Mouse (Mus musculus): ENCODE measurements around the gene Nat10. TPM values are rescaled to one million over a fixed set of nuclear protein-coding genes. Genes with fewer than 3 reads are reported as not detected.

The Nat10 gene
- polyA plus RNA-seq, 1 experiment from 2014 or later, result 6.2 TPM

- under 1% methylated on average over 45 of the region's 72 CpGs for WGBS
- Histone ChIP-seq H3K4me2 (replicated peaks; ENCODE audit: low read depth, low read length) (peak overlapping the region; percentile 85), H3K4me3 (ENCODE audit: low read depth, low read length) (peak overlapping the region; percentile 100), H3K27me3 (replicated peaks; ENCODE audit: insufficient read depth, low read length) (no peaks in the 10 kb centered on the region), H3K27ac (ENCODE audit: low read length) (peak overlapping the region; percentile 99), H3K9me3 (ENCODE audit: low read length) (no peaks in the 10 kb centered on the region), H3K36me3 (ENCODE audit: insufficient read depth, low read length) (no peaks in the 10 kb centered on the region), H3K9ac (replicated peaks; ENCODE audit: low read depth) (peak overlapping the region; percentile 96), H3K4me1 (ENCODE audit: insufficient read depth, low read depth, low read length) (no peaks in the 10 kb centered on the region)
- DNase-seq (ENCODE audit: low spot score), result peak; percentile 90
- no peak for TF ChIP-seq EP300 (IDR thresholded peaks at IDR 0.05)
- peak; percentile 17 for TF ChIP-seq CTCF (IDR thresholded peaks at IDR 0.05)
- peak; percentile 70 for ATAC-seq
Measured at GRCm38 (mm10) chr2:103796861-103797466, 35.9 kb upstream of the Nat10 start.

- DNase-seq (ENCODE audit: low spot score), result peak; percentile 47
- peak overlapping the region; percentile 99 for H3K27ac ChIP-seq (ENCODE audit: low read length)
- no peak for TF ChIP-seq CTCF (IDR thresholded peaks at IDR 0.05)
- TF ChIP-seq EP300 (IDR thresholded peaks at IDR 0.05), result no peak
Measured at GRCm38 (mm10) chr2:103796211-103796860, 35.3 kb upstream of the Nat10 start.

GRCm38 (mm10) chr2:103795843-103796210 lies 34.8 kb upstream of the Nat10 start:
- Histone ChIP-seq H3K27ac (ENCODE audit: low read length) (peak overlapping the region; percentile 99), H3K27me3 (replicated peaks; ENCODE audit: insufficient read depth, low read length) (no peaks in the 10 kb centered on the region), H3K9me3 (ENCODE audit: low read length) (no peaks in the 10 kb centered on the region), H3K9ac (replicated peaks; ENCODE audit: low read depth) (peak overlapping the region; percentile 96), H3K36me3 (ENCODE audit: insufficient read depth, low read length) (no peaks in the 10 kb centered on the region), H3K4me1 (ENCODE audit: insufficient read depth, low read depth, low read length) (no peaks in the 10 kb centered on the region), H3K4me2 (replicated peaks; ENCODE audit: low read depth, low read length) (peak overlapping the region; percentile 85), H3K4me3 (ENCODE audit: low read depth, low read length) (peak overlapping the region; percentile 100)
- TF ChIP-seq EP300 (IDR thresholded peaks at IDR 0.05), result no peak
- TF ChIP-seq CTCF (IDR thresholded peaks at IDR 0.05), result no peak
- DNase-seq (ENCODE audit: low spot score) (peak; percentile 91), ATAC-seq (peak; percentile 55)
- WGBS, result 2% methylated on average over 11 of the region's 11 CpGs

More at GRCm38 (mm10) chr2:103796211-103796860, 35.3 kb upstream of the Nat10 start:
- Histone ChIP-seq H3K4me2 (replicated peaks; ENCODE audit: low read depth, low read length) (peak overlapping the region; percentile 85), H3K4me3 (ENCODE audit: low read depth, low read length) (peak overlapping the region; percentile 100), H3K27me3 (replicated peaks; ENCODE audit: insufficient read depth, low read length) (no peaks in the 10 kb centered on the region), H3K36me3 (ENCODE audit: insufficient read depth, low read length) (no peaks in the 10 kb centered on the region), H3K9me3 (ENCODE audit: low read length) (no peaks in the 10 kb centered on the region), H3K9ac (replicated peaks; ENCODE audit: low read depth) (peak overlapping the region; percentile 96), H3K4me1 (ENCODE audit: insufficient read depth, low read depth, low read length) (no peaks in the 10 kb centered on the region)
- WGBS, result under 1% methylated on average over 42 of the region's 42 CpGs
- ATAC-seq, result peak; percentile 32; the same call in 1 of the 2 replicates

GRCm38 (mm10) chr2:103792009-103792408 lies 30.9 kb upstream of the Nat10 start:
- ATAC-seq, result no peak
- 98% methylated on average over 1 of the region's 1 CpGs for WGBS
- Histone ChIP-seq H3K4me3 (ENCODE audit: low read depth, low read length) (no peak overlapping the region), H3K27ac (ENCODE audit: low read length) (no peak overlapping the region), H3K27me3 (replicated peaks; ENCODE audit: insufficient read depth, low read length) (no peaks in the 10 kb centered on the region), H3K4me1 (ENCODE audit: insufficient read depth, low read depth, low read length) (no peaks in the 10 kb centered on the region), H3K36me3 (ENCODE audit: insufficient read depth, low read length) (no peaks in the 10 kb centered on the region), H3K9ac (replicated peaks; ENCODE audit: low read depth) (no peak overlapping the region), H3K4me2 (replicated peaks; ENCODE audit: low read depth, low read length) (no peak overlapping the region), H3K9me3 (ENCODE audit: low read length) (no peaks in the 10 kb centered on the region)
- no peak for TF ChIP-seq CTCF (IDR thresholded peaks at IDR 0.05)
- TF ChIP-seq EP300 (IDR thresholded peaks at IDR 0.05), result no peak
- no peak for DNase-seq (ENCODE audit: low spot score)

- Histone ChIP-seq H3K36me3 (ENCODE audit: insufficient read depth, low read length) (peaks cover 9% of the 10 kb centered on the region), H3K9ac (replicated peaks; ENCODE audit: low read depth) (no peak overlapping the region)
- 94% methylated on average over 1 of the region's 1 CpGs for WGBS
Measured at GRCm38 (mm10) chr2:103785735-103786134, 24.7 kb upstream of the Nat10 start.

DNA sequence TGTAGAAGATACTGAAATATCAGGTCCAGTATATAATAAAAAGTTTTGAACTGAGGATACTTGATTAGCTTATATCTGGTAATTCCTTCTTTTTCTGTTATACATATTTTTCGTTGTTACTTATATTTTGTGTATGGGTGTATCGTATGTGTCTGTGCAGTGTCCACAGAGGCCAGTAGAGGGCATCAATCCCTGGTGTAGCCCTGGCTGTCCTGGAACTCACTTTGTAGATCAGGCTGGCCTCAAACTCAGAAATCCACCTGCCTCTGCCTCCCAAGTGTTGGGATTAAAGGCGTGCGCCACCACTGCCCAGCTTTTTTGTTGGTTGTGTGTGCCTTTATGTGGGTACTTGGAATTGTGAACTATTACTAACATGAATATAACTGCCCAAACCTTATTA lies 23.6 kb upstream of the Nat10 start:
- Histone ChIP-seq H3K4me2 (replicated peaks; ENCODE audit: low read depth, low read length) (no peak overlapping the region), H3K4me3 (ENCODE audit: low read depth, low read length) (no peak overlapping the region), H3K9me3 (ENCODE audit: low read length) (no peaks in the 10 kb centered on the region), H3K36me3 (ENCODE audit: insufficient read depth, low read length) (peaks cover 9% of the 10 kb centered on the region), H3K27me3 (replicated peaks; ENCODE audit: insufficient read depth, low read length) (no peaks in the 10 kb centered on the region), H3K27ac (ENCODE audit: low read length) (no peak overlapping the region), H3K4me1 (ENCODE audit: insufficient read depth, low read depth, low read length) (no peaks in the 10 kb centered on the region), H3K9ac (replicated peaks; ENCODE audit: low read depth) (no peak overlapping the region)
- ATAC-seq (no peak), DNase-seq (ENCODE audit: low spot score) (no peak)
- TF ChIP-seq CTCF (IDR thresholded peaks at IDR 0.05), result peak; percentile 62
- no peak for TF ChIP-seq EP300 (IDR thresholded peaks at IDR 0.05)
- WGBS, result 82% methylated on average over 4 of the region's 4 CpGs

More at GRCm38 (mm10) chr2:103785735-103786134, 24.7 kb upstream of the Nat10 start:
- ATAC-seq (no peak), DNase-seq (ENCODE audit: low spot score) (no peak)
- Histone ChIP-seq H3K27ac (ENCODE audit: low read length) (no peak overlapping the region), H3K9me3 (ENCODE audit: low read length) (no peaks in the 10 kb centered on the region), H3K27me3 (replicated peaks; ENCODE audit: insufficient read depth, low read length) (no peaks in the 10 kb centered on the region), H3K4me2 (replicated peaks; ENCODE audit: low read depth, low read length) (no peak overlapping the region), H3K4me1 (ENCODE audit: insufficient read depth, low read depth, low read length) (no peaks in the 10 kb centered on the region), H3K4me3 (ENCODE audit: low read depth, low read length) (no peak overlapping the region)
- TF ChIP-seq EP300 (IDR thresholded peaks at IDR 0.05) (no peak), CTCF (IDR thresholded peaks at IDR 0.05) (no peak)

All from lung, postnatal 0 days (tissue).